Mouse (Mus musculus) testis, adult 2 months (tissue): ENCODE measurements around the gene Msh2.

Experiments
- CTCF ChIP-seq: fragments of 200-500 bp; IDR thresholded peaks from 2 replicates; pipeline ENCODE4 v1.5.1; 2012; ENCODE audit warnings: low read depth, mild to moderate bottlenecking, inconsistent platforms, low read length, moderate library complexity; ENCODE audit not compliant: control insufficient read depth, insufficient read depth, insufficient replicate concordance
- POLR2A ChIP-seq: fragments of 200-500 bp; IDR thresholded peaks from 2 replicates; pipeline ENCODE4 v1.6.1; 2012; ENCODE audit warnings: low read depth, mild to moderate bottlenecking, inconsistent platforms, low read length, moderate library complexity; ENCODE audit not compliant: control insufficient read depth

- TF ChIP-seq POLR2A (no peak), CTCF (no peak)
Observed at GRCm38 (mm10) chr17:87695874-87696465, 23.8 kb downstream of the Msh2 start.
